Mouse (Mus musculus) lung, postnatal 14 days (tissue): ENCODE measurements around the gene Dmrtb1.
A peak's percentile ranks its signal among the peaks of the same experiment; 100 is the strongest.

ENCODE experiments used
- DNase-seq: peaks from one replicate; pipeline ENCODE4 v3.0.0; 2021

Dmrtb1 gene

DNA sequence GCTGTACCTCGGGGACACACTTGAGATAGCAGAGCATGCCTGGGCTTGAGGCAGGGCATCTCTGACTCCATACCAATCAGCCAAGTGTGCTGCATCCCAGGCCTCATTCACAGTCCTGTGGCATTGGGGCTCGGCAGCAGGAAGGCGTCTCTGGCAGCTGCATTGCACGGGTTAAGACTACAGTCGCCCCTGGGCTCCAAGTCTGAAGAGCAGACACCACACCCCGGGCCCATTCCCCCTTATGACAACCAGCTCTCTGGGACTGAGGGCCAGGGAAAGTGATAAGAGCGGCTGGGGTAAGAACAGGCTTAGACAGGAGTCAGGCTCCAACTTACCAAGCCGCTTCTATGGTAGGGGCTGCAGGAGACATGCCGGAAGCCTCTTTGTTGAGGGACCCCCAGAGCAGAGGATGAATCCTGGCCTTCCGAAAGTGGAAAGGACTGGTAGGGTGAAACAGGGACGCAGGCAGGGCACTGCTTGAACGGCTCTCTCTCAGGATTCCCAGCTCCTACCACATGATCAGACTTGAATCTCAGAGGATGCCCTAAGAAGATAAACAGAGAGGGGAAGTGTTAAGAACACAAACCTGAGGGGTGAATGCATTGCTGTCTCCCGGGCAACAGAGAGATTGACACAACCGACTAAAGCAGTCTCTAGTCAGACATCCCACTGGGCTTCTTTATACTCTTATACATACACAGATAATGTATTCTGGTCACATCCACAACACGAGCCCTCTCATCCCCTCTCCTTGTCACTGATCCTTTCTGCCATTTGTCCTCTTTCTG lies 3.5 kb downstream of the Dmrtb1 start:
- DNase-seq, result no peak

DNA sequence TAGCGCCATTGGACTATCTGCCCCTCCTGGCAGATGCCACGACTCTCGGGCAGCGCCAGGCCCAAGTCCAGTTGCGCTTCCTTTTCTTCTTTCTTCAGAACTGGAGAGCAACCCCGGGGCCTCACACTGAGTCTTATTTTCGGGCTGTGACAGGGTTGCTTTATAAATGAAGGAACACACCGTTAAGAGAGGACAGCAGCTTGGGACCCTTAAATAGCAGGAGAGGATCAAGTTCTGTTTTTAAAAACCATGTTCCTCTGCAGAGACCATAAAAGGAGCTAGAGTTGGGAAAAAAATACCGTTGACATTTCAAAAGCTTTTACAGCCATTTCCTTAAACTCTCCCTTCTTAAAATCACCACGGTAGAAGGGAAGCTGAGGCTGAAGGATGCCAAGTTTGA lies 8.4 kb downstream of the Dmrtb1 start:
- no peak for DNase-seq

DNA sequence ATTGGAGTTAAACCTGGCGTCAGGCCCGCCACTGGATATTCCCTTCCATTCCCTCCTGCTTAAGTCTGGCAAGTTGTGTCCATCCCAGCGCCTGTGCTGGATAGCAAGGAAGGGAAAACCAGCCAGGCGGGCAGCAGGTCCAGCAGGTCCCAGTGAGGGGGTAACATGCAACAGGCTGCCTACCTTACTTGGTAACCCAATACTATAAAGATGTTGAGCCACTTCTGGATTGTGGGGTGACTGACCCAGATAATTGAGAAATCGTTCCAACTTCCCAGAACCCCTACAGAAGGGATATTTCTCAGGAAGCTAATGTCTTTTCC lies 9.7 kb downstream of the Dmrtb1 start:
- DNase-seq, result no peak

DNA sequence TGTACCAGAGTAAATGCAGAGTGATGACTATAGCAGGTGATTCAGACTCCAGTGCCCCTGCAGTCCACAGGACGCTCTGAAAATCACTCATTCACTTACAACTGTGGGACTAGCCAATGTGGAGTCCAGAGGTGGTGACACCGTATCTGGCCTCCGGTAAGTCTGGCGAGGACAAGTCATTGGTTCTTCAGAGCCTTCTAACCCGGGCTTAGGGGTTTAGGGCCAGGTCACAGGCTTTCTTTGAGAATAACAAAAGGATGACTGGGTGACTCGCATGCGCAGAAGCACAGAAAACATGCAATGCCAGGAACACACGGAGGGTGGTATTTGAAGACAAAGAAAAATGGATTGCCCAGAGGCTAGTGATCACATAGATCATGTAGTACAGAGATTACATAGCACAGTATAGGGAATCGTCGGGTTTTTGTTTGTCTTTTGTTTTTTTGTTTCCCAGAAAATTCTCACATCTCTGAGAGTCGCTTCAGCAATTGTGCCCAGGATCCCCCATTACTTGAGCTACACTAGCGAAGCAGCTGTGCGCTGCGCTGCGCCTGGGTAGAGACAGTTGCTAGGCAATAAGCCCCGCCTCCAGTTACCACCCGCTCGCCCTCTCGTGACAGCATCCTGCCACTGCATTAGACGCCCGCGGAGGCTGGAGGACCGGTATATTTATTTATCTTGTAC lies 10.2 kb downstream of the Dmrtb1 start:
- peak; percentile 80 for DNase-seq

DNA sequence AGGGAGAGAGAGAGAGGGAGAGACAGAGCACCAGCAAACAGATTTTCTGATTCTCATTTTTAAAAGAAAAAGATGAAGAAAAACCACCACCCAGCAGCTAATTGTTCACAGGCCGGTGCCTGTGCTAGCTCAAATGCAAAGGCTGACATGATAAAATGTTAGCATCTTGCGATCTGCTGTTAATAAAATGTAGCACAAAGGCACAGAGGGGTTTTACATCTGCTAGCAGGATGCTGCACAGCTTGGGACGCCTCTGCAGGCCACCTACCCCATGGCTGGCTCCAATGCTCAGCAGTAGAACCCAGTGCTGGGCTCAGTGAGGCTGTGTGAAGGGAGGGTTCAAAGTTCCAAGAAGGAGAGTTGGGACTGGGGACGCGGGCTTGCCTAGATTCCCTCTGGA lies 13.3 kb downstream of the Dmrtb1 start:
- no peak for DNase-seq

DNA sequence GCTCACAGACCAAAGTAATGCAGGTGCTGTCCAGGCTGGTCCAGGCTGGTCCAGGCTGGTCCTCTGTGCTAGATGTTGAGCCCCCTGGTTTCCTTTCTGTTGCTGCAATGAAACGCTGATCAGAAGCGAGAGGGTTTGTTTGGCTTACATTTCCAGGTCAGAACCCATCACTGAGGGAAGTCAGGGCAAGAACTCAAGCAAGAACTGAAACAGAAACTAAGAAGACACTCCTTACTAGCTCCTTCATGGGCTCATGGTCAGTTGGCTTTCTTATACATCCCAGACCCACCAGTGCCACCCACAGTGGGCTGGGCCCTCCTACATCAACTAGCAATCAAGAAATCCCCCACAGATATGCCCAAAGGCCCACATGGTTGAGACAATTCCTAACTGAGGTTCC lies 15.5 kb downstream of the Dmrtb1 start:
- DNase-seq, result no peak

DNA sequence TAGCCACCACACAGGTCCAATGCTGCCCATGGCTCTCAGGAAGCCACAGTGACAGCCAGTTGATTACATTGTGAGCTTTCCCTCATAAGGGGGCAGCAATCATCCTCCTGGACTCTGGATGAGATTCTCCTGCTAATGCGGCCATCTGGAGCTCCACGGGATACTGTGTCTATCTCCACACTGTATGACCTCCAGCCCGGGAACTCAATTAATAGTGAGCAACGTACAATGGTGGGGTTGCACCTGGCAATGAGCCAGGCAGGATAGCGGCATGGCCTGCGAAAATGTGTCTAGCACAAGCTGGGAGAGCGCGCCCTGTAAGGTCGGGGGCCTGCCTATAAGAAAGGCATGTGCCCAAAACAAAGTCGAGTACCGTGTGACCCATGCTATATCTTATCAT lies 23.4 kb downstream of the Dmrtb1 start:
- no peak for DNase-seq

DNA sequence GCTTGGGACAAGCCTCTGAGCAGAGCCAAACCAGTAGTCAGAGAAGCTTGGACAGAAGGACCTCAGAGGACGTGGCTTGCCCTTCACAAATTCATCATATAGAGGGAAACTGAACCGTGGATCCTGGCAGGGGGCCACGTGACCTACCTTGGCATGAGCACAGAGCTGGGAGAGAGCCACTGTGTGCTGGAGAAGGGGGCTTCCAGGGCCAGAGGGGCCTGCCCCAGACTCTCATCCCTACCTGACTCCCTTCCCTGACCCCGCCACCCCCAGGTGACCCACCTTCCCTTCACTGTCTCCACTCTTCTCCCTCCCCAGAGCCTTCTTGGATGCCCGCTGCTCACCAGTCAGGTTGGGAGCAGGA lies 30.8 kb downstream of the Dmrtb1 start:
- DNase-seq, result no peak

DNA sequence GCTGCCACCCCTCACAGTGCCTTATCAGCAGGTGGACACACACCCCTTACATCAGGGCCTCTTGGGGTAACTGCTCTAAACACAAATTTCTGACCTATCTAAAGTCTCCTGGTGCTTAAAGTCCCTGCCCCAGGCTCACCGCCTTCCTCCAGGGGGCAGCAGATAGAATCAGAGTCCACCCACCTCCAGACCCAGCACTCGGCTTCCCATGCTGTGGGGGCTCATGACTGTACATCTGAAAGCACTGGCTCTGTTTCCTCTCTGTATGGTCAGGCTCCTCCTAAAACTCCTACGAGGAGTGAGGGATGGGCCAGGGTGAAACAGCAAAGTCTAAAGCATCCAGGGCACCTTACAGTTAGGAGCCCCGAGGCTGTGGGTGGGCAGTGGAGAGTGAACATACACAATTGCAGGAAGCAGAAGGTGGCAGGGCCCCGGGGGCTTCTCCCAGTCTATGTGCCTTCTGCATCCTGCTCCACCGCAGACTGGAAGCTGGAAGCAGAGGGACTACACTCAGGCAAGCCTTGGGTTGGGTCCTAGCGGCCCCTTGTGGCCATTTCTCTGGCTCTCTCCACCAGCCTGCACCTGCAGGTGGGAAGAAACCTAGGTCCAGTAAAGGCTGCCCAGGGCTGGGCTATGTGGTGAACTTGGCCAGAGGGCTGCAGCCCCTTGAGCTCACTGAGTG lies 31.3 kb downstream of the Dmrtb1 start:
- peak; percentile 83 for DNase-seq

DNA sequence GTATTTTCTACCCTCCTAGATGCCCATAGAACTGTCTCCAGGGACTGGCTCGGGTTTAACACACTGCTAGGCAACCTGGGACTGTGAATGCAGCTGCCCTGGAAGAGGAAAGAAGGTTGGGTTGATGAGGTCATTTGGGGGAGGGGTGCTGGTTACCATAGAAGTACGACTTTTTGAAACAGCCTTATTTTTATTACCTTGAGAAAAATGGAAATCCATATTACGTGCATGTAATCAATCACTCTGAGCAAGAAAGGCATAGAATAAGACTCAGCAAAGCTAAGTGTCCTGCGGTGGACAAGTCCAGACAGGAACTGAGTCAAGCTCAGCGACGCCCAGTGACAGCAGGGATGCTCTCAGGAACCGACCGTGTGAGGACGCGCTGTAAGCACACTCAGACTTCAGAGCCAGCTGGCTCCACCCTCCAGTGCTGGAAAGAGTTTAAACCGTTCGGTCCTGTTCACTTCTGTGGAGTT lies 33.0 kb downstream of the Dmrtb1 start:
- no peak for DNase-seq

DNA sequence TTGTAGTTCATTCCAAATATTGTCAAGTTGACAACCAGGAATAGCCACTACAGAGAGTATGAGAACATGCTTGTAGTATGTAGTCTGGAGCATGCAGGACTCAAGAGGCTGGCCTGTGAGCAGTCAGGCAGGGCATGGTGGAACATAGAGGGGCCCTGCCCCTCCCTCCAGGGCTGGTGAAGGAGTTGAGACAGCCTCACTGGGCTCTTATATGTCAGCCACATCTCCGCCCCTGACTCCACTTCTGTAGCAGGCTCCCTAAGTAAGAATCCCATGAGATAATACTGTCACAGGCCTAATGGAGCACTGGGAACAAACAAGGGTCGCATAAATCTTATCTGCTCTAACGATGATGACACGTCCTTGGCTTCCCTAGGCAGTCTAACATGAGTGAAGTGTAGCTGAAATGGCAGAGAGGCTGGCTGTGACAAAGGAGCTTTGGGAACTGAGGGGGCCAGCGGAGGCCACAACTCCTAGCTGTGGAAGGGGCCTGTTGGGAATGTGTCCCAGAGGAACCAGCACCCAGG lies 35.0 kb downstream of the Dmrtb1 start:
- DNase-seq, result no peak

DNA sequence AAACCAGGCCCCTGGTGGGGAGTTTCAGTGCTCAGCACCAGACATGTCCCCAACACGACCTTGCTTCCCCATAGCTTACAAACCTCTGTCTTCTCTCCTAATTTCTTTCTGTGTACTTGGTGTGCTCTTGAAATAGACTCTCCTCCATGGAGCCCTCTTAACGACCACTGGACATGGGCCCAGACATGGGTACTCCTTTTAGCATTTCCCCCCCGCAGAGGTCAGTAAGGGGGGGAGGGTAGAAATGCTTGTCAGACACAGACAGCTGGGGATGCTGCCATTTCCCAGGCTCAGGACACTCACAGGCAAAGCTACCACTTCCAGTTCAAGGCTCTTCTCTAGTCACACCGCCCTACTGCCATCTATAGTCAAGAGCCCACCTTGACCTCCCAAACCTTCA lies 42.4 kb downstream of the Dmrtb1 start:
- no peak for DNase-seq

DNA sequence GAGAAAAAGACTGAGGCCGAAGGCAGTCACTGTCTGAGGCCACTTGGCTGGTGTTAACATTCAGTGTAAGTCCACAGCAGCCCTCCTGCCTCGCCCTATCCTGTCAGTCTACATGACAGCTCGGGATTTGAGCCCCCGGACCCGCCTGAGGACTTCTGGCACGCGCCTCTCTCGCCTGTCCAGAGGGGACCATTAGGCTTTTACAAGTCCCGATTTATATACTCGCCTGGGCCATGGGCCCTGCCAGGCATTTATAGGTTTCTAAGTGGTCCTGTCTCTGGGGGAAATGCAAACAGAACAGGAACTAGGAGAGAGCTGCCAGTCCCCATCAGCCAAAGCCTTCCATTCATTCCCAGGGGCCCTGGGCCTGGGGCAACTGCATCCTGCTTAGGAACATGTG lies 45.7 kb downstream of the Dmrtb1 start:
- no peak for DNase-seq

DNA sequence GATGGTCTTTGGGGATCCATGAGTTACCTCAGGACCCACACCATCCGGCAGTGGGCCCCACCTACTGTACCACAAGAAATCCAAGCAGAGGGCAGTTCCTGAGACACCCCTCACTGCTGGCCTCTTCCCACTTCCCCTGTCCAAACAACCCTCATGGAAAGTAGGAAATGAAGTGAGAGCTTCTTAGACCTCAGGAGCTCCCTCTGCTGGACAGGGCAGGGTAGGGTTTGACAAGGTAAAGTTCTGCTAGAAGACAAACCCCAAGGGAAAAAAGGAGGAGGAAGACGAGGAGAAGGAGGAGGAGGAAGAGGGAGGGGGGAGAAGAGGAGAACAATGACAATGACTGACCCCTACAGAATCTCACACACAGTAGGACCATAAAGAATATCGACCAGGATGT lies 46.4 kb downstream of the Dmrtb1 start:
- DNase-seq, result peak; percentile 63

DNA sequence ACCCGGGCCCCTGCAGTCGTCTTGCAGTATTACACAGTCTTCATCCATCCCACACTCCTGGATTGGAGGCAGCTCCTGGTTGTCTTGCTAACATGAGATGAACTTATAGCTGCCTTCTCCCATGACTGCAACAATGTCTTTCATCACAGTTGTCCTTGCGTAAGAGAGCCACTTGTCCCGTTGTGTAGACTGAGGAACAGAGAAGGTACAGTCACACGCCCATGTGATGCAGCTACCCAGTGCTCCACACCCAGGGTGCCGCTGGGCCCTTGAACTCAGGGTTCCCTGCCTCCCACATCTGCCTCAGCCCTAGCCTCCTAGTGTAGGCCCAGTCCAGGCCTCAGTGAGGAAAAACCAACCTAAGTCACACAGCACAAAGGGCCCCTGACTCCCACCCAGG lies 47.9 kb downstream of the Dmrtb1 start:
- DNase-seq, result no peak

DNA sequence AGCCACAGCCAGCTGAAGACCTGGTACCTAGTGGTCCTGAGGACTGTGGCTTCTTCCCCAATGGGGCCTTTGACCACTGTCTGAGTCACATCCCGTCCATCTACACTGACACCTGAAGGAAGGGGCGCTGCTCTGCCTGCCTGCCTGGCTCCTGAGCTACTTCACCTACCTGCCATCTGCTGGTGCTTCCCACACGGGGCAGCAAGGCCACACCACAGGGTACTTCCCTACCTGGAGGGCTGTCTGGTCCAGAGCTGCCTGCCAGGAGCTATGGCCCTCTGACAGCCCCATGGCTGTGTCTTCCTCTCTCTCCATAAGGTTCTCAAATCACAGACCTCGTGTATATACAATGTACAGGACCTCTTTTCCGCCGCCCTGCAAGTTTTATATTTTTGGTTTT lies 49.4 kb downstream of the Dmrtb1 start:
- no peak for DNase-seq

DNA sequence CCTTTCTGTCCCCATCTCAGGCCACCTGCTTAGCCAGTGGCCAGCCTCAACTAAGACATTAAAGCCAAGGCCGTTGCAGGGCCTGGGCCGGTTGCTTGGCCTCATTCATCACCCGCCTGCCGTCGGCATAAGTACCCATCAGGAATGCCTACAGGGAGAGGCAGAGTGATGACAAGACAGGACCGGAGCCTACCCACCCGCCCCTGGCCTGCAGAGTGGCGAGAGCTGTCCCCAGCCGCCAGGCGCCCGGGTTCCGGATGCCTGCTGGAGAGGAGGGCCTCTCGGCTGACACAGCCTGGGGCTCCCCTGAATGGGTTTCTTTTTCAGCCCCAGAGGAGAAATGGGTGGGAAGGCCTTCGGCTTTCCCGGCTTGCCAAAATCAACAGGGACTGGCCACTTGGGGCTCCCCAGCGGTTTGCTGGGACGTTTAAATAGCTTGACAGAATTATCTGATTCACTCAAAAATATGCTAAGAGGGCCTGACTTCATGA lies 55.1 kb downstream of the Dmrtb1 start:
- DNase-seq, result no peak

DNA sequence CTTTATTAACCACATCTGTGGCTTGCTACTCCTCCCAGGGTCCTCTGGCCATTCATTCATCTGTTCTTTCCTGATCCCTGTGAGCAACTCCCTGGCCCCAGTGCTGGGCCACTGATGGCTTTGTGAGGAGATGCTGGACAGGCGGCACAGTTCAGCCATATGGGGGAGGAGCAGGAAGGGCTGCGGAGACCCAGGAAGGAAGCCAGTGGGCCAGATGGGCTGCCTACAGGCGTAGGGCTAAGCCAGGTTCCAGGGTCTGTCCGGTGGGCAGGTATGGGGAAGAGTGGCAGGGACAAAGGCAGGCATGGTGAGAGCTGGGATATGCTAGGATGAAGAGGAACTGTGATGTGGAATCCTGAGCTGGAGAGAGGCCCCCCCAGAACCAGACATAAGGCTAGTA lies 55.8 kb downstream of the Dmrtb1 start:
- DNase-seq, result no peak
